Mouse (Mus musculus) kidney, adult 9 months (tissue): Measurements from ENCODE around the gene Il4.
"Not testable (repeated sequence)": the region's sequence is repeated elsewhere in the genome, so short reads cannot be mapped to it uniquely, and the experiment has no call there.

Experiments used
- DNase-seq: peaks from one replicate; pipeline ENCODE4 v3.0.0; 2022

The Il4 gene

DNA sequence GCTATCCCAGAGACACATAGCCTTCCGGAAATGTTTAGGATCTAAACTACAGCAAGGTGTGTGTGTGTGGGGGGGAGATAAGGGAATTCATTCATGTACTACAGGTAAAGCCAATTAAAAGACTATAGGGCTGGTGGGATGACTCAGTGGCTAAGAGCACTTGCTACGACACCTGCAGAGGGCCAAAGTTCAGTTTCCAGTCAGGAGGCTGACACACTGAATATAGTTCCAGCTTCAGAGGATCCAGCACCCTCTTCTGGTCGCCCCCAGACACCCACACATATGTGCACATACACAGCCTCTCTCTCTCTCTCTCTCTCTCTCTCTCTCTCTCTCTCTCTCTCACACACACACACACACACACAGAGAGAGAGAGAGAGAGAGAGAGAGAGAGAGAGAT is 60.5 kb downstream of the Il4 start:
- not testable (repeated sequence) for DNase-seq

- DNase-seq = not testable (repeated sequence)
These were observed 61.9 kb downstream of the Il4 start for GRCm38 (mm10) chr11:53556529-53556928.
